Mouse (Mus musculus) brain, embryonic 14.5 days (tissue): ENCODE results near the gene Slc16a6. TPM values are rescaled to one million over a fixed set of nuclear protein-coding genes. Genes with fewer than 3 reads are reported as not detected.

Experiments
- DNase-seq: peaks from one replicate; pipeline ENCODE4 v3.0.0-alpha.2; 2011; ENCODE audit warnings: low read depth
- CTCF ChIP-seq: fragments of 200-500 bp; IDR thresholded peaks from 2 replicates; pipeline ENCODE4 v1.5.1; 2012; ENCODE audit warnings: inconsistent platforms, mild to moderate bottlenecking, moderate library complexity, borderline replicate concordance; ENCODE audit not compliant: insufficient read depth, insufficient read length; ENCODE audit errors: extremely low read depth
- POLR2A ChIP-seq: fragments of 200-500 bp; IDR thresholded peaks from 2 replicates; pipeline ENCODE4 v1.6.1; 2012; ENCODE audit warnings: mild to moderate bottlenecking, inconsistent platforms, borderline replicate concordance; ENCODE audit not compliant: poor library complexity, insufficient read depth, insufficient read length, severe bottlenecking; ENCODE audit errors: extremely low read depth
- polyA plus RNA-seq: library from polyadenylated mRNA; depleted of rRNA; stranded (reverse); fragments of >200 nt; gene quantifications from 2 replicates; pipeline ENCODE4 v1.2.3, GENCODE M21; 2012; rRNA removed

Gene Slc16a6
- polyA plus RNA-seq, 1 experiment = 3.2 TPM

DNA sequence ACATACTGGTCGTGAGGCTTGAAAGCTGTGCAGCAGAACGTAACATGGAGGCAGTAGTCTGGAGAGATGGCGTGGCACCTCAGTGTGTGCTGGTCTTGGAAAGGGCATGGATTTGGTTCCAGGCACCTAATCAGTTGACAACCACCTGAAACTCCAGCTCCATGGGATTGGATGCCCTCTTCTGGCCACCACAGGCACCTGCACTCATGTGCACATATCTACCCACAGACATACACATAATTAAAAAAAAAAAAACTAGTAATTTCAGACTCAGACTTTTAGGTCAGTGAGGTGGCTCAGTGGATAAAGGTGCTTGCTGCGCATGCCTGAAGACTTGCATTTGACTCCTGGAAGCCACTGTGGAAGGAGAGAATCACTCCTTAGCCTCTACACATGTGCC lies 51.1 kb downstream of the Slc16a6 start:
- TF ChIP-seq CTCF (no peak), POLR2A (no peak)
- no peak for DNase-seq

GRCm38 (mm10) chr11:109421205-109421604 lies 52.2 kb downstream of the Slc16a6 start:
- DNase-seq = no peak
- TF ChIP-seq CTCF = no peak
- TF ChIP-seq POLR2A = no peak

- no peak for DNase-seq
- TF ChIP-seq POLR2A (no peak), CTCF (no peak)
Observed at GRCm38 (mm10) chr11:109420567-109420962, 52.8 kb downstream of the Slc16a6 start.

DNA sequence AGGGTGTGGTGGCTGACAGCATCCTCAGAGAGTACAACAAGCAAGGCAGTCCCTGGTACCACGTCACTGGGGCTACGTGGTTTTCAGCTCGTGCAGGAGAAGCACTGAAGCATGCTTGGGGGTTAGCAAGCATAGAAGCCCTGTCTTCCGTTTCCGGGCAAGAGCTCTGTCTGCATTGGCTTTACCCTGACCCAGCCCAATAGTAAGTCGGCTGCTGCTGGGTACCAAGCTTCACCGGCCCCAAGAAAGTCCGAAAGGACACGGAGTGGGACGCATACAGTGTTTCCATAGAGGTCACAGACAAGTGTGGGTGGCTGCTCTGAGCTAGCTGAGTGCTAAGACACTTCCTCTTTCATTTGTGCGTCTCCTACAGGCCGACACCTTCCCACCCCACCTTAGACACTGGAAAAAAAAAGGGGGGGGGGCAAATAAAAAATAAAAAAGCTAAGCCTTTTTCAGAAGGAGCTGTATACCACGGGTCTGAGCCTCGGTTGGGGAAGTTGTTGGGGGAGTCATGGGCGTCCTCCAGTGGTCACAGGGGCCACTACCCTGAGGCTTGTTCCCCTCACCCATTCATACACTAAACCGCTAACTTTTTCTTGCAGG lies 53.3 kb downstream of the Slc16a6 start:
- DNase-seq = no peak
- TF ChIP-seq CTCF = no peak
- TF ChIP-seq POLR2A = no peak

GRCm38 (mm10) chr11:109419461-109419860 lies 53.9 kb downstream of the Slc16a6 start:
- TF ChIP-seq POLR2A (no peak), CTCF (no peak)
- DNase-seq = no peak

DNA sequence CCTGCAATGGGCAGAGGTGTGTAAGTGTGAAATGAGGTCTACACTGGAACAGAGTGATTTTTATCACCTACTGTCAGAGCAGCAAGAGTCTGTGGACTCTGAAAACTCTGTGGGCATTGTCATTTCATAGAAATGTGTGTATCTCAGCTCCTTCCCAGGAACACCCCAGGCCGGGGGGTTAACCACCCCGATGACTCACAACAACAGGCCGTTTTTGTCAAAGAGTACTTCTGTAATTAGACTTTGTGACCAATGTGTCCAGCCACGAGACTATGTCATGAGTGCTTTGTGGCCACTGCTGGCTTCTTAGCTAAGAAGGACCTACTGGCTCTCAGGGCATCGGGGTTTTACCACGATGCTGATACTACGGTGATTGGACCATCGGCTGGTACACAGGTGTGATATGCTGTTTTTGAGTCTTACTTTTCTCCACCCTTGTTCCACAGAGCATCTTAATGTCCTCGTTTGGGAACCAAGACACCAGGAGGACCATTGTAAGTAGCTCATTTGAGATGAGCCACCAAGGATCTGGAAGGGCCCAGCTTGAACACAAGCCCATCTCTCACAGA lies 55.8 kb downstream of the Slc16a6 start:
- no peak for TF ChIP-seq CTCF
- TF ChIP-seq POLR2A = no peak
- no peak for DNase-seq

GRCm38 (mm10) chr11:109416709-109417420 lies 56.5 kb downstream of the Slc16a6 start:
- no peak for DNase-seq
- TF ChIP-seq POLR2A (no peak), CTCF (no peak)

- DNase-seq = no peak
Observed at GRCm38 (mm10) chr11:109414802-109415201, 58.6 kb downstream of the Slc16a6 start.

DNA sequence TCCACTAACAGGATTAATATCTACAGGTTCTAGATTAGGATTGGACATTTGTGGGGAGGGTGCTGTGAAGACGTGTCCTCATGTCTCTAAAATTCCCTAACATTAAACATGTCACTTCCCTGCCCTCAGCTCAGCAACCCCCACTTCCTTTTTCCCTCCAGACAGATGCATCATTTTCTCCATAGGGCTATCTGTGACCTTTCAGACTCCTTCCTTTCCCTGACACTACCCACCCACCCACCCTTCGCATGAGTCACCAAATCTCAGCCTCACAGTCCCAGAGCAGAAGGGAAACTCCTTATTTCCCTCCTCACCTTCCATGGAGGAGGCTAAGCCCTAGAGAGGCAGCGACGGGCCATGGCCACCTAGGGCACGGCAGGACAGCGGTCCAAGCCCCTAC lies 59.8 kb downstream of the Slc16a6 start, which contains the start of gene 9930022D16Rik:
Gene 9930022D16Rik, plus strand, starts transcription at position 301 of the 400 bp plus-strand sequence.
- TF ChIP-seq POLR2A = no peak
- TF ChIP-seq CTCF = no peak
- DNase-seq = no peak

More at GRCm38 (mm10) chr11:109414802-109415201, 58.6 kb downstream of the Slc16a6 start:
- TF ChIP-seq CTCF = no peak
- TF ChIP-seq POLR2A = no peak

DNA sequence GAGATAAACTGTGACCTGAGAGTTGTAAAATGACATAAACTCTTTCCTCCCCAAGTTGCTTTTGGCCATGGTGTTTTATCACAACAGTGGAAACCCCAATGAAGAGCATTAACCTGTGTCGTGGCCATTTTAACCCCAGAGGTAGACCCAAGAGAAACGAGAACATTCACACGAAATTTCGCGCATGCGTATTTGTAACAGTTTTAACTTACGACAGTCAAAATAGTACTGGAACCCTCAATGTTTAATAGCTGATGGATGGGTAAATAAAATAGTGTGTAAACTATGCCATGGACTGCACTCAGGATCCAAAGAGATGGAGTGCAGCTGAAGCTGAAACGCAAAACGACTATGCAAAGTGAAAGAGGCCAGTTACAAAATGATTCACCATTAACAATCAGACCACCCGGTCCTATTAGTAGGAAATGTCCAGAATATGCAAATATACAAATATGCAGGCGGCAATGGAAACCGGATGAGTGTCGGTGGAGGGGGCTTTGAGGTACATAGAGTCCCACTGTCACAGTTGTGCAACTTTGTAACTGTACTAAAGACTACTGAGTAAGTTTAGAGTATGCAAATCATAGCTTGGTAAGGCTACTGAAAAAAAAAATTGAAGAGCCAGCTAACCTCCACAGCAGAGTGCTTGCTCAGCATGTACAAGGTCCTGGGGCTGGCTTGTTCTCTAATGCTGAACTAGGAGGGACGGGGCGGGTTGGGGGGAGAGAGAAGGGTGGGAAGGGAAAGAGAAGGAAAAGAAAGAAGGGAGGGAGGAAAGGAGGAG lies 63.0 kb downstream of the Slc16a6 start:
- DNase-seq = no peak
- TF ChIP-seq POLR2A (no peak), CTCF (no peak)

- TF ChIP-seq POLR2A (no peak), CTCF (no peak)
Observed at GRCm38 (mm10) chr11:109406431-109406830, 67.0 kb downstream of the Slc16a6 start.

More at GRCm38 (mm10) chr11:109406431-109406830, 67.0 kb downstream of the Slc16a6 start:
- no peak for DNase-seq

Other genes starting within 250 kb of the Slc16a6 start
- gene Rgs9, start 175.5 kb downstream of the Slc16a6 start, polyA plus RNA-seq = 10.3 and 15.5 TPM in 2 replicates
- gene Gna13, start 110.8 kb downstream of the Slc16a6 start, polyA plus RNA-seq = 26.3 and 30.9 TPM in 2 replicates
- gene 9930022D16Rik, start 59.7 kb downstream of the Slc16a6 start, polyA plus RNA-seq = 0.03 TPM in 1 of 2 replicates, not detected in the other
- gene Amz2, start 47.7 kb downstream of the Slc16a6 start, polyA plus RNA-seq = 183 and 185 TPM in 2 replicates
- 5.2 and 5.3 TPM in 2 replicates for gene Arsg, start 224 bp downstream of the Slc16a6 start, polyA plus RNA-seq
- 7.1 and 10.2 TPM in 2 replicates for gene Wipi1, start 138.4 kb upstream of the Slc16a6 start, polyA plus RNA-seq
- 281 and 315 TPM in 2 replicates for gene Prkar1a, start 175.8 kb upstream of the Slc16a6 start, polyA plus RNA-seq
- gene Fam20a, start 248.7 kb upstream of the Slc16a6 start, polyA plus RNA-seq = 2.8 and 4.3 TPM in 2 replicates